Mouse (Mus musculus): ENCODE results near the gene Acss2. TPM values are rescaled to one million over a fixed set of nuclear protein-coding genes. Genes with fewer than 3 reads are reported as not detected.
A peak's percentile ranks its signal among the peaks of the same experiment; 100 is the strongest.

The Acss2 gene
- polyA plus RNA-seq, 2 experiments, result 13.3 to 15.0 TPM

DNA sequence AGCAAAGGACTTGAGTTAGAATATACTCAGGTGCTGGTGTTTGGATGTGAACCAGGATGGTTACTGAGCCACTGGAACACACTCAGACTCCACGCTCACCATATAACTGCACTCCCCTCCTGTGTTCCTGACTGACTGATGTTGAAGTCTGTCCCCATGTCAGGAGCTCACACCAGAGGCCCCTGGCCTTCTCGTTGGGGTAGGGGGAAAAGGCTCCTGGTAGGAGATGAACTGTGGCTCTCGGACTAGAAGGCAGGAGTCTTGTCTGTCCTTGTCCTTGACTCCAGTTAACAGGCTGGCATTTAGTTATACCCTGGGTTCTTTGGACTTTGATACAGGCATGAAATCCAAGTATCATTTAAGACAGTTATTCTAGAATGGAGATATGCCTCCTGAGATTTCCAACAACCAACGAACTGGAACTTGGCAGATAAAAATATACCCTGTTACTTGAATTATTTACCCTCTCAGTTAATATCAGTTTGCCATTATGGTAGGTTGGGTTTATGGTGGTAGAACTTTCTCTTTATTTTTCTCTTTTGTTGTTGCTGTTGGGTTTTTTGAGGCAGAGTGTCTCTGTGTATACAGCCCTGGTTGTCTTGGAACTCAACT lies 64.7 kb downstream of the Acss2 start:
- Histone ChIP-seq H3K4me2 (replicated peaks; ENCODE audit: low read depth, low read length, severe bottlenecking) (no peak overlapping the region), H3K36me3 (ENCODE audit: control insufficient read depth, insufficient read depth, low read length) (peaks cover 3% of the 10 kb centered on the region; the same call in 1 of the 2 replicates), H3K4me3 (replicated peaks; ENCODE audit: low read length) (no peak overlapping the region), H3K27me3 (ENCODE audit: control insufficient read depth, insufficient read depth, low read length) (no peaks in the 10 kb centered on the region), H3K9ac (ENCODE audit: low read depth, low read length, severe bottlenecking) (no peak overlapping the region), H3K9me3 (ENCODE audit: control insufficient read depth, low read length) (no peaks in the 10 kb centered on the region), H3K27ac (replicated peaks; ENCODE audit: low read depth, low read length) (no peak overlapping the region), H3K4me1 (ENCODE audit: control insufficient read depth, insufficient read depth, low read length) (no peaks in the 10 kb centered on the region)
- TF ChIP-seq POLR2A (IDR thresholded peaks at IDR 0.05; ENCODE audit: borderline replicate concordance, extremely low read depth, insufficient read depth, insufficient read length), result no peak
- DNase-seq (ENCODE audit: low spot score) (no peak), ATAC-seq (ENCODE audit: low FRiP score, low read depth) (no peak)
- 79% methylated on average over 4 of the region's 4 CpGs for WGBS

DNA sequence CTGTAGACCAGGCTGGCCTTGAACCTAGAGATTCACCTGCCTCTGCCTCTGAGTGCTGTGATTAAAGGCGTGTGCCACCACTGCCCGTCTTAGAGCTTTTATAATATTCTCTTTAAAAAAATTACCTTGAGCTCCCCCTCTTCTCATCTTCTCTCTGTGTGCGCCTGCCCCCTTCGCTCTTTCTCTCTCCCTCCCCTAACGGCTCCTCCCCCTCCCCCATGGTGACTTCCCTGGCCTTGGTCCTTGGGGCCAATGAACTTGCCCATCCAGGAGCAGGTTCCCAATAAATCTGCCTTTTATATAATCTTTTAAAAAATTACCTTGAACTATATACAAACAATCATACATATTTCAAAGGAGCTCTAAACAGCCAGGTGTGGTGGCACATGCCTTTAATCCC lies 65.2 kb downstream of the Acss2 start:
- no peak overlapping the region for H3K9ac ChIP-seq (ENCODE audit: low read depth, low read length, severe bottlenecking)
- no peak for ATAC-seq (ENCODE audit: low FRiP score, low read depth)

DNA sequence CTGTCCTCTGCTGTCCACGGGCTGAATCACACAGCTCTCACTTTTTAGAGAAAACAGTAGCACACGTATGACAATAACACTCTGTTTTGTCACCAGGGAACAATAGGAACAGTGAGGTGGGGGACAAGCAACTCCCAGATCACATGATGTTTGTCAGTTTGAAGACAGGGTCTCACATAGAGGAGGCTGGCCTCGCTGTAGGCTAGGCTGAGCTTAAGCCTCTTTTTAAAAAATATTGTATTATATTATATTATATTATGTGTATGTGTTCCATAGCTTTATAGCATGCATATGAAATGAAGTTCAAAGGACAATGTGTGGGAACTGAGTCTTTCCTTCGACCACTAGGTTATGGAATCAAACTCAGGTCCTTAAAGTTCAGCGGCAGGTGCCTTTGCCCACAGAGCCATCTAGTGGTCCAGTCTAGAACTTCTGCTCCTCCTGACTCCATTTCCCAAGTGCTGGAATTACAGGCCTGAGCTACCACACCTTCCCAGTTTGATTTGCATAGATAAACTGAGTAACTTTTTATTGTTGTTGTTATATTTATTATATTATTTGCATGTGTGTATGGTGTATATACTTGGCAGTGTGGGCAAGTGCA lies 66.3 kb downstream of the Acss2 start:
- Histone ChIP-seq H3K27me3 (ENCODE audit: control insufficient read depth, insufficient read depth, low read length) (no peaks in the 10 kb centered on the region), H3K4me1 (ENCODE audit: control insufficient read depth, insufficient read depth, low read length) (no peaks in the 10 kb centered on the region), H3K36me3 (ENCODE audit: control insufficient read depth, insufficient read depth, low read length) (no peaks in the 10 kb centered on the region; the same call in 1 of the 2 replicates), H3K9me3 (ENCODE audit: control insufficient read depth, low read length) (no peaks in the 10 kb centered on the region), H3K9ac (ENCODE audit: low read depth, low read length, severe bottlenecking) (no peak overlapping the region), H3K27ac (replicated peaks; ENCODE audit: low read depth, low read length) (no peak overlapping the region), H3K4me3 (replicated peaks; ENCODE audit: low read length) (no peak overlapping the region), H3K4me2 (replicated peaks; ENCODE audit: low read depth, low read length, severe bottlenecking) (no peak overlapping the region)
- 48% methylated on average over 5 of the region's 5 CpGs for WGBS
- peak; percentile 50; the same call in 1 of the 2 replicates for ATAC-seq (ENCODE audit: low FRiP score, low read depth)
- DNase-seq (ENCODE audit: low spot score), result peak; percentile 63
- no peak for TF ChIP-seq POLR2A (IDR thresholded peaks at IDR 0.05; ENCODE audit: borderline replicate concordance, extremely low read depth, insufficient read depth, insufficient read length)

More for the DNA sequence above, 65.2 kb downstream of the Acss2 start:
- no peak for TF ChIP-seq POLR2A (IDR thresholded peaks at IDR 0.05; ENCODE audit: borderline replicate concordance, extremely low read depth, insufficient read depth, insufficient read length)
- Histone ChIP-seq H3K9me3 (ENCODE audit: control insufficient read depth, low read length) (no peaks in the 10 kb centered on the region), H3K36me3 (ENCODE audit: control insufficient read depth, insufficient read depth, low read length) (peaks cover 3% of the 10 kb centered on the region; the same call in 1 of the 2 replicates), H3K27me3 (ENCODE audit: control insufficient read depth, insufficient read depth, low read length) (no peaks in the 10 kb centered on the region), H3K4me2 (replicated peaks; ENCODE audit: low read depth, low read length, severe bottlenecking) (no peak overlapping the region), H3K27ac (replicated peaks; ENCODE audit: low read depth, low read length) (no peak overlapping the region), H3K4me1 (ENCODE audit: control insufficient read depth, insufficient read depth, low read length) (no peaks in the 10 kb centered on the region), H3K4me3 (replicated peaks; ENCODE audit: low read length) (no peak overlapping the region)
- no peak for DNase-seq (ENCODE audit: low spot score)
- WGBS, result 77% methylated on average over 5 of the region's 5 CpGs

DNA sequence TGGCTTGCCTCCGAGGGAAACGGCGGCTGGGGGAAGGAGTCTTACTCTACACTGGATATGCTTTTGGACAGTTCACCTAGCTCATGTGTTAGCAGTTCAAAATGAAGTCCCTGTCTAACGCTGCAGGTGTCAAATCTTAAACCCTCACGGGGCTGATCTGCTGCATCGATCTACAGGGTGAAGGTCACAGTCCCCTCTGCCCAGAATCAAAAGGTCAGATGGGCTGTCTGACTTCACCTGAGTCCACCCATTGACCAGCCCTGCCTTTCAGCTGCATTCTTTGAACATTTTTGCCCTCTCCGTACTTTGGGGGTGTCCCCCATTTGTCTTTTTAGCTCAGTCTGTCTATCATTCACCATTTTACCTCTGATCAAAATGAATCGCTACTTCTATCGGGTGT lies 67.3 kb downstream of the Acss2 start:
- ATAC-seq (ENCODE audit: low FRiP score, low read depth) (no peak), DNase-seq (ENCODE audit: low spot score) (no peak)
- Histone ChIP-seq H3K4me2 (replicated peaks; ENCODE audit: low read depth, low read length, severe bottlenecking) (no peak overlapping the region), H3K9me3 (ENCODE audit: control insufficient read depth, low read length) (no peaks in the 10 kb centered on the region), H3K36me3 (ENCODE audit: control insufficient read depth, insufficient read depth, low read length) (no peaks in the 10 kb centered on the region; the same call in 1 of the 2 replicates), H3K4me3 (replicated peaks; ENCODE audit: low read length) (no peak overlapping the region), H3K27me3 (ENCODE audit: control insufficient read depth, insufficient read depth, low read length) (no peaks in the 10 kb centered on the region), H3K27ac (replicated peaks; ENCODE audit: low read depth, low read length) (no peak overlapping the region), H3K4me1 (ENCODE audit: control insufficient read depth, insufficient read depth, low read length) (no peaks in the 10 kb centered on the region), H3K9ac (ENCODE audit: low read depth, low read length, severe bottlenecking) (no peak overlapping the region)
- WGBS, result 90% methylated on average over 9 of the region's 9 CpGs
- no peak for TF ChIP-seq POLR2A (IDR thresholded peaks at IDR 0.05; ENCODE audit: borderline replicate concordance, extremely low read depth, insufficient read depth, insufficient read length)

DNA sequence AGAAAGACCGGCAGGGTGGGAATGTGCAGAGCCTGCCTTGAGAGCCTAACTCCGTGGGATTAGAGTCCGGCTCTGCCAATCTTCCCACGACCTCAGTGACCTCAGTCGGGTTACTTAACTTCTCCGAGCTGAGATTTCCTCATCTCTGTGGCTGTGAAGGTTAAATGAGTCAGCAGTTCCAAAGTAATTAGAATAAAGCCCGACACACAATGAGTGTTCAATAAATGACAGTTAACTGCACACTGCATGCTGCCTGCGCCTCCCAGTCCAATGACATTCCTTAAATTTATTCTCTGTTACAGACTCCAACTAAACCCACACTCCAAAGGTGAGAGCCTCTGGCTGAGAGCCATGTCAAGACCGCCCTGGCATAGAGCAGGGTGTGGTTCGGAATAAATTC lies 67.7 kb downstream of the Acss2 start:
- TF ChIP-seq POLR2A (IDR thresholded peaks at IDR 0.05; ENCODE audit: borderline replicate concordance, extremely low read depth, insufficient read depth, insufficient read length), result no peak
- no peaks in the 10 kb centered on the region for H3K27me3 ChIP-seq (ENCODE audit: control insufficient read depth, insufficient read depth, low read length)
- H3K9ac ChIP-seq (ENCODE audit: low read depth, low read length, severe bottlenecking), result no peak overlapping the region
- H3K4me2 ChIP-seq (replicated peaks; ENCODE audit: low read depth, low read length, severe bottlenecking), result no peak overlapping the region
- no peak for DNase-seq (ENCODE audit: low spot score)
- H3K4me3 ChIP-seq (replicated peaks; ENCODE audit: low read length), result no peak overlapping the region
- no peaks in the 10 kb centered on the region for H3K9me3 ChIP-seq (ENCODE audit: control insufficient read depth, low read length)
- no peak overlapping the region for H3K27ac ChIP-seq (replicated peaks; ENCODE audit: low read depth, low read length)
- no peaks in the 10 kb centered on the region; the same call in 1 of the 2 replicates for H3K36me3 ChIP-seq (ENCODE audit: control insufficient read depth, insufficient read depth, low read length)
- WGBS, result 72% methylated on average over 10 of the region's 10 CpGs
- H3K4me1 ChIP-seq (ENCODE audit: control insufficient read depth, insufficient read depth, low read length), result no peaks in the 10 kb centered on the region
- ATAC-seq (ENCODE audit: low FRiP score, low read depth), result no peak
